8 mouse cellular contexts compared by ENCODE assay signal in the genomic region with DNA sequence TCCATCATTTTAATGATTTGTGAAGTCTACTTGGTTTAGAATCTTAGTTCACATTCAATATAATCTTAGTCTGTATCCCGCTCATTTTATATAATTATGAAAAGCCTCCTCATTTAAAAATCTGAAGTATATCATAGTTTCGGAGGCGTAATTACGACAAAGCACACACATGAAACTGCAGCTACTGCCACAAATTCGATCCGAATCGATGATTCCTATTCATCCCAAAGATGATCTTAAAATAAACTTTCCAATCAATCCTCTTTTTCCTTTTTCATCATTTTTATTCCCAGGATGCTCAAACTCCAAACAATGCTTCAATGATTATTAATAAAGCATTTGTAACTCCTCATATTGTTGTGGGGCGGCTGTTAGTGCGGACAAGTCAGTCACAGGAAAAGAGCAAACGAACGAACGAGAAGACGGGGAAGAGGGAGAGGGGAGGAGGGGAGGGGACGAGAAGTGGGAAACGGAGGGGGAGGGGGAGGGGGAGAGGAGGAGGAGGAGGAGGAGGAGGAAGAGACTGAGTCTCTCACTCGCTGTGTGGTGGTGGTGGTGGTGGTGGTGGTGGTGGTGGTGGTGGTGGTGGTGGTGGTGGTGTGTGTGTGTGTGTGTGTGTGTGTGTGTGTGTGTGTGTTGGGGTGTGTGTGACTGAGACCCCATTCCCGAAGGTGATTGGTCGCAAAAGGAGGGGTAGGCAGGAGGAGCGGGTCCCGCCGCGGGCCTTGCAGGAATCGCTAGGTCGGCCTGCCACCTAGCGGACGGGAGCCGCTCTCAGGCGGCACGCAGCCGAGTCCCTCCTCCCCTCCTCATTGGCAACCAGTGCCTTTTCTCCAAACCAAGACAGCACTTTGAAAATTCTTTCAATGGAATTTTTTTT. TPM values are rescaled to one million over a fixed set of nuclear protein-coding genes. Genes with fewer than 3 reads are reported as not detected.
DNase-seq lines count a peak whose midpoint lies in the region; ATAC-seq and TF ChIP-seq lines count a peak whose summit lies in the region.

No protein-coding gene starts in this region.

- under 1% methylated on average over 26 of the region's 30 CpGs for WGBS in lung, embryonic 15.5 days

- peak; percentile 70 for DNase-seq in G1E (ENCODE audit: low spot score)
- DNase-seq in cerebellum, adult 18-20 months = peak; percentile 95 to 96
- peak; percentile 90 for DNase-seq in forelimb bud, embryonic 11.5 days (ENCODE audit: low read depth, low spot score)
- DNase-seq in heart, postnatal 4 days = peak; percentile 87
- DNase-seq in layer of hippocampus, adult 9-10 months (ENCODE audit: low spot score) = peak; percentile 83
- DNase-seq in ovary, postnatal 36 days (ENCODE audit: low spot score) = peak; percentile 85
- DNase-seq in urinary bladder, postnatal 25 days (ENCODE audit: low spot score) = peak; percentile 78

- peak overlapping the region; percentile 88 for H3K4me2 ChIP-seq in lung, embryonic 15.5 days

- TF ChIP-seq CTCF in G1E (IDR thresholded peaks at IDR 0.05; ENCODE audit: low read depth, low read length) = no peak

- peak overlapping the region; percentile 58; the same call in 1 of the 2 replicates for H3K4me3 ChIP-seq in G1E (ENCODE audit: low read depth, low read length)
- H3K4me3 ChIP-seq in lung, embryonic 15.5 days = peak overlapping the region; percentile 70

- H3K9ac ChIP-seq in lung, embryonic 15.5 days = no peak overlapping the region

- peak; percentile 67 for ATAC-seq in G1E (ENCODE audit: extremely low read depth, insufficient number of reproducible peaks, low FRiP score, poor library complexity, severe bottlenecking)
- peak; percentile 72 for ATAC-seq in lung, embryonic 15.5 days (ENCODE audit: borderline replicate concordance, extremely low read depth, low FRiP score, low TSS enrichment)

- peak overlapping the region; percentile 44; the same call in 1 of the 2 replicates for H3K27ac ChIP-seq in lung, embryonic 15.5 days

- H3K27me3 ChIP-seq in G1E (ENCODE audit: insufficient read depth, low read length) = peaks cover 29% of the 10 kb centered on the region; the same call in 1 of the 2 replicates
- peaks cover 30% of the 10 kb centered on the region for H3K27me3 ChIP-seq in lung, embryonic 15.5 days

- peaks cover 26% of the 10 kb centered on the region for H3K4me1 ChIP-seq in G1E (ENCODE audit: insufficient read depth, low read depth, low read length)
- peaks cover 8% of the 10 kb centered on the region; the same call in 1 of the 2 replicates for H3K4me1 ChIP-seq in lung, embryonic 15.5 days

- peaks cover 19% of the 10 kb centered on the region for H3K9me3 ChIP-seq in G1E (replicated peaks)
- no peaks in the 10 kb centered on the region for H3K9me3 ChIP-seq in lung, embryonic 15.5 days

- H3K36me3 ChIP-seq in G1E (replicated peaks) = no peaks in the 10 kb centered on the region
- no peaks in the 10 kb centered on the region for H3K36me3 ChIP-seq in lung, embryonic 15.5 days

RNA-seq across cellular contexts. Expression of a gene that starts 1.7 kb away (rescaled TPM):
- total RNA-seq in G1E (2014; fragmentation: Nextera tagmentation) (0.83 TPM in 1 of 2 replicates, not detected in the other), G1E (2017) (0.05 TPM in 1 of 2 replicates, not detected in the other)
- polyA plus RNA-seq in G1E (2012) = 0.05 and 0.12 TPM in 2 replicates
- total RNA-seq in heart, postnatal 4 days (2021) = 1 to 10 TPM; 4.6 to 4.8 TPM
- polyA plus RNA-seq in lung, embryonic 15.5 days (2015; fragmentation: Nextera tagmentation; extraction: Ambion mirVana) = 4.9 and 5.7 TPM in 2 replicates

Comparison
In these comparisons a context has a peak if more than half of its experiments do, and no peak if none do; other contexts are left out.
1. Peak in every context shown above with its lines: DNase-seq, ATAC-seq, H3K4me3 ChIP-seq and H3K27ac ChIP-seq.